Mouse (Mus musculus) ES-Bruce4 (cell line): ENCODE data around the gene Klrb1a.

Source experiments
- CTCF ChIP-seq: IDR thresholded peaks from one replicate; pipeline ENCODE4 v1.8.1; 2011; ENCODE audit warnings: low read depth, low read length
- EP300 ChIP-seq: IDR thresholded peaks from 2 replicates; pipeline ENCODE4 v1.6.1; 2011; ENCODE audit warnings: low read depth, low read length; ENCODE audit not compliant: insufficient read depth
- POLR2A ChIP-seq: IDR thresholded peaks from one replicate; pipeline ENCODE4 v1.8.1; 2011; ENCODE audit warnings: low read length; ENCODE audit not compliant: insufficient read depth

DNA sequence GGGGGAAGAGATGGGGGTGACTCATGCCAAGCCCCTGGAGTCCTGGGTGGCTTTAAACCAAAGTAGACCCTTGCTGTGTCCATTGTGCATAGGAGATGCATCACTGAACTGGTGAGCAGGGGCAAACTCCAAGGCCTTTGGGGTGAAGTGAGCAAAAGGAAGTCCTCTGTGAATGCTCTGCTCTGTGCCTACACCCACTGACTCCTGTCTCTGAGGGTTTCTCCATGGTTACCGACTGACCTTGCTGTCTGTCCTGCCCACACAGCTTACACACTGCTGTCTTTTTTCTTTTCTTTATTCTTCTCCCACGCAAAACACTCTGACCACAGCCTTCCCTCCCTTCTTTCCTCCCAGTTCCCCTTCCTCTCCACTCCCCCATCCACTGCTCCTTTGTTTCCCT, 600 bp downstream of the Klrb1a start:
- TF ChIP-seq POLR2A: no peak
- TF ChIP-seq CTCF: no peak
- no peak for TF ChIP-seq EP300
